Mouse (Mus musculus) heart, postnatal 25 days (tissue): ENCODE measurements around the gene Trmt2a. TPM values are rescaled to one million over a fixed set of nuclear protein-coding genes. Genes with fewer than 3 reads are reported as not detected.

ENCODE experiments used
- DNase-seq: peaks from one replicate; pipeline ENCODE4 v3.0.0; 2022; ENCODE audit warnings: low spot score
- intact Hi-C: fragments of 180-260 bp; cut with DNase I; formaldehyde crosslinking; loops from one replicate; pipeline ENCODE4 v1.15.1; 2025
- total RNA-seq, 2 experiments: library from RNA; stranded (reverse); gene quantifications; 2 replicates each; pipeline ENCODE4 v1.2.3; 2021

Gene Trmt2a
- total RNA-seq, result 10 to 100 TPM; 21.5 to 22.5 TPM

DNA sequence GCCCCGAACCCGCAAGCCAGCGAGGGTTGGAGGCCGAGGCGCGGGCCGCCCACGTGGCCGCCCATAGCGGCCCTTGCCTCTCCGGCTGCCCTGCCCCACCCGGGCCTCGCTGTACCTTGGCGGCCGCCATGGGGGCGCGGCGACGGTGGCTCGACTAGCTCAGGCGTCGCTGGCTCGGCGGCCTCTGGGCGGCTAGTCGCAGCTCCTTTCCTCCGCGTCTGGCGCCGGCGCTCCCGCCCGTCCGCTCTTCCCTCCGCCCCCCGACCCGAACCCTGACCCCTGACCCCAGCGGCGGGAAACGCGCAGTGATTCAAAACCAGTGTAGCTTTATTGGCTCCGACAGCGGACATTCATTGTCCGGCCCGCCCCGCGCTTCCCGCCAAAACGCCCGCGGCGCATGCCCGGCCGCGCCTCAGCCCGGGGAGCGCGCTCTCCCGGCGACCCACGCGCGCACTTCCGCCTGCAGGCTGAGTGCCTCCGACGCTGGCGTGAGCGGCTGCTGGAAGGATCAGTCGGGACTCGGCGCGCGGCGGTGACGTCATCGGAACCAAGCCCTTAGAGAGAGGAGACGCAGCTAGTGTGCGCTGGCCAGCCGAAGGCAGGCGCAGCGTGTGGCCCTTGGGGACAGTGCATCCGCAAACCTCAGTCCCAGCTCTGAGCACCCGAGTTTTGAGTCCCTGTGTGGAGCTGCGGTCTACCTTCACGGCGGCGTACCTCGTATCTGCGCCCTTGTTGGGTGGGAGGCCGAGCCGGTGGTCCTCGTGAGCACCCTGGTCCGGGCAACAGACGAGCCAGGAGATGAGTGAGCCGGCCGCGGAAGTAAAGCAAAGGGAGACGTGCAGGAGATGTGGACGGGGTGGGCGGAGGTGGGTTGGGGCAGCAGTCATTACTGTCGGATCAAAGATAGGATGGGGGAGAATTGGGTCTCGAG lies at the start of gene Trmt2a, which contains the start of gene Ranbp1:
TSS of gene Trmt2a (plus strand) at position 247 of the 931 bp plus-strand sequence.
TSS of gene Ranbp1 (minus strand) at position 300 of the 931 bp plus-strand sequence.
- peak; percentile 97 for DNase-seq
- intact Hi-C loops, result no loop called here

DNA sequence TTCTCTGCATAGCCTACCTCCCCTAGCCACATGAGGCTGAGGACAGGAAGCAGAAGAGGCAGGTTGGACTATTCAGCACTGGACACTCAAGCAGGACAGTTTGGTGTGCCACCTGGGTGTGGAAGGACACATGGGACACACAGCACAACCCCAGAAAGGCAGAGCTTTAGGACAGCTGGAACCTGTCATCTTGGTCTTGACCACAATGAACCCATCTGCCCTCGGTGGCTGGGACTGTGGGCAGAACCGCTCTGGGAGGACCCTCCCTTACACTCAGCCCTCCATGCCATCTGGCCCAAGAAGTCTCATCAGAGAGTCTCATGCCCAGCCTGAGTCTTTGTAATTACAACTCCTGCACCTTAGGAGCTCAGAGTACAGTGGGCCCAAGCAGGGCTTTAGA lies 48.4 kb upstream of the Trmt2a start:
- intact Hi-C loops, result no loop called here

DNA sequence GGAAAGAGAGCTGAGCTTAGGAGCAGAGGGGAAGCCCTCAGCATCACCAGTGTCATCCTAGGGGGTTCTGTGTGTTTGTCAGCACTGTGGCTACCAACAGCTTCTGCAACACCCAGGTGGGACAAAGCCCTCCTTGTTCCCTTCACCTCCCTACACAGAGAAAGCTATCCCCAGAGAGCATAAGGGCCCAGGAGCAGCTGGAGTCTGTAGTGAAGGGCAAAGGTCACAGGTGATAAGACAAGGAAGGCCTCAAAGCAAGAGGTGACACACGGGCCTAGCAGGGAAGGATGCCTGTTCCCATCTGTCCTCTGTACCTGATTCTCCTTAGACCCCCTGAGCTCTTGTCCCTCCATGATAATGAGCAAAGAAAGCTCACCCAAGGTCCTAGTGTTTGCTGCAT lies 46.9 kb upstream of the Trmt2a start:
- intact Hi-C loops, result no loop called here
- DNase-seq, result no peak

More for the DNA sequence above, 48.4 kb upstream of the Trmt2a start:
- no peak for DNase-seq

DNA sequence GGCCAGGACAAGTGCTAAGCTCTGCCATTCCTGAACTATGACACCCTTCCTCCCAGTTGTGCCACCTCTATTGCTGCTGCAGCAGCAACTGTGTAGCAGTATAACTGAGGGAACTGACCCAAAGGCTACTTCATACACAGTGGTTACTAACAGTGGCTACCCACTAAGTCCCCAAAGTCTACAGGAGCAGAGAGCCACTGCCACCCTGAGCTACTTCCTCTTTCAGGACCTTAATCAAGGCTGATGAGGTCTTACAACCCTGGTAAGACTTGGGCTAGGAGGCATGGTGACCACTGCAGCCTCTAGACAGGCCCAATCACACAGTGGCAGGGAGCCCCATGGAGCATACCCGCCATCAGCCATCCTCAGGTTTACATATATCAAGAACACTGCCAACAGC lies 46.4 kb upstream of the Trmt2a start:
- no peak for DNase-seq
- intact Hi-C loops, result no loop called here

DNA sequence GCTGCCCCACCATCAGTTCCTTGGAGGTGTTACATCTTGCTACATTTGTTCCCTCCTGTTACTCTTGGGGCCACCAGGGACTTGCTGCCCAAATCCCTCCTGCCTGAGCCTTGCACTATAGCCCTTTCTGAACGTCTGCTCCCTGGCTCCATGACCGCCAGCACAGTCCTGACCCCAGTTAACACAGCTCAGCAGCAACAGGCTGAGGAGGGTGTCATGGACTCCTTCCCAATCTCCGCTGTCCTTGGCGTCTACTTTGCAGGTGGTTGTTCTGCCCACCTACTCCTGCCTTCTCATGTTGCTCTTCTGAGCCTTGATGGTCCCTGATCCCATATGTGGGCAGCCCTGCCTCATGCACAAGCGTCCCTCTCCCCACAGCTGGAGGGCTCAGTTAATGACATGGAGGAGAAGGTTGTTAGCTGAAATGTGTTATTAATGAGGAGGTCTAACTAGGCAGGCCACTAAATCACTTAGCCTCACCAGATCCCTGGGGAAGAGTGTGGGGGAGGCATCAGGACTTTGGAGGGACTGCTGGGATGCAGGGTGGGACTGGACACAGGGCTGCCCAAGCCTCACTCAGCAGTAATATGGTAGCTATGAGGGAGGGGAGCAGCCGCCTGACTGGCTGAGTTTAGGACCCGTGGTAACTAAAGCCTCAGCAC lies 44.9 kb upstream of the Trmt2a start:
- intact Hi-C loops, result no loop called here
- no peak for DNase-seq

DNA sequence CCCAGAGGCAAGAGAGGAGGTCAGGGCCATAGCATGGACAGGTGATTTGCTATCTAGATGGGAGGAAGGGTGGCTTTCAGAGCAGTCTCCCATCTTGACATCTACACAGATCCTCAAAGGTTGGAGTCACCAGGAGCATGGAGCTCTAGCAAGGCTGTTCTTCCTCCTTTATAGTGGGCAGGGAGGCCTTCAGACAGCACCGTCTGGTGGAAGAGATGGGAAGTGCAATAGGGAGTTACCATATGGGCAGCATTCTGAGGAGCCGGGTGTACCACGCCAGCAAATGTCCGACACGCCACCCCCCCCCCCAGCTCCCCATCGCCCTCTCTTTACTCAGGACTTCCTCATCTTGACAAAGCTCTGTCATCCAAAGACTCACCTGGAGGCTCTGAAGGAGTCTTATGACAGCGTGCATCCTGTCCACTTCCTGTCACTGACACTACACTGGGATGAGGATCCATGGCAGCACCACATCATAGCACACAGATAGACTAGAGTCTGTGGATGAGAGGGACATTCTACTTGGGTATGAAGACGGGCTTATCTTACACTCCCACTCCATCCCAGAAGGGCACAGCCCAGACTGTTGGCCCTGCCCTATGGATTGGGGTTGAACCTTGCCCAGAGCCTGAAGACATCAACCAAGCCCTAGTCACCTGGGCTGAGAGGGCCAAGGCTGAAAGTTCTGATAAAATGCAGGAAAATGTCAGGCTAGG lies 37.6 kb upstream of the Trmt2a start:
- no peak for DNase-seq
- intact Hi-C loops, result loop anchor here (1.0 to 5.0 kb wide), 4 partner anchors 38 to 158 kb away; partner anchors contain the start of gene Dgcr6

DNA sequence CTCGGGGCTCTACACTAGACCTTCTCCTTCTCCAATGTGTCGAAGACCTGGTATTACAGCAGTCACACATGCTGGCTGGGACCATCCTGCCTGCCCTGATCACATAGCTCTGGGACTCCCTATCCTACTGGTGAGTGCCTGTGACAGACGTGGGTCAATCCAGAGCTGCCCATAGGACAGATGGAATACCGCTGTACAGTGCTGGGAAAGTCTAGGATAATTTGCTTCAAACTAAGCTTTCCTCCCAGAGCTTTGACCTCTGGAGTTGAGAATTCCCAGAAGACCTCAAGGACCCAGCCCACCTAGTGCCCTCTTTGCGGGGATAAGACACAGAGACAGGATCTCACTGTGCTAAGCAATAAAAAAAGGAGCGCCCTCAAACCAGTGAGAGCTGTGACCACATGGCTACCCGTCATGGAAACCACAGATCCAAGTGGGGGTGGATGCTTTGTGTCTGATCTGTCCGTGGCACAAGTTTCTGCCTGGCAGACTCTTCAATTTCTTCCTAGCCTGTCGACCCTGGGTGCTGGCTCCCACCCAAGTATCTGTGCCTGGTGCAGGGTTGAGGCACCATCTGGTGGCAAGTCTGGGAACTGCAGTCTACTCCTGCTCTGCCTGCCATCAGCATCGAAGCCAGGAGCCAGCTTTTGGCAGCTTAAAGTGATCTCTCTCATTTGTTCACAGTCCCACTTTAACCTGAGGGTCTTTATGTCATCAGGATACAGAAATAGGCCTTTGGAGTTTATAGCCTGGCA lies 36.9 kb upstream of the Trmt2a start:
- intact Hi-C loops, result loop anchor here (1.0 to 5.0 kb wide), 4 partner anchors 39 to 159 kb away; partner anchors contain the start of gene Dgcr6
- peak; percentile 53 for DNase-seq

DNA sequence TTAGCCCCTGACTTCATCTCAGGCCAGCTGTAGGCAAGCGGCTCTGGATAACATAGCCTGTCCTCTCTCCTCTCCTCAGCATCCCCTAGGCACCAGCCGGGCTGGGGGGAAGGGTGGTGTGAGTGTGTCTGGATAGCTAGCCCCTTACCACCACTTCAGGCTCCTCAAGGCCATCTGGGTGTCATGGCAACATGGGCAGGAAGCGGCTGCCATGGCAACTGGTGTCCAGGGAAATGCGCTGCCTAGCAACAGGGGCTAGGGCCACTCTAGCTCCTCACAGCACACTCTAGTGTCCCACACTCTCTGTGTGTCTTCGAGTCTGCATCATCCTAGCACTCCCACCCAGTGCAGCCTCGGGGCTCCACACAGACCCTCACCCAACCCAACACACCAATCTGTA lies 34.8 kb upstream of the Trmt2a start:
- no peak for DNase-seq
- intact Hi-C loops, result loop anchor here (5.0 kb wide), 1 partner anchor 91 kb away; no protein-coding TSS in a partner anchor

DNA sequence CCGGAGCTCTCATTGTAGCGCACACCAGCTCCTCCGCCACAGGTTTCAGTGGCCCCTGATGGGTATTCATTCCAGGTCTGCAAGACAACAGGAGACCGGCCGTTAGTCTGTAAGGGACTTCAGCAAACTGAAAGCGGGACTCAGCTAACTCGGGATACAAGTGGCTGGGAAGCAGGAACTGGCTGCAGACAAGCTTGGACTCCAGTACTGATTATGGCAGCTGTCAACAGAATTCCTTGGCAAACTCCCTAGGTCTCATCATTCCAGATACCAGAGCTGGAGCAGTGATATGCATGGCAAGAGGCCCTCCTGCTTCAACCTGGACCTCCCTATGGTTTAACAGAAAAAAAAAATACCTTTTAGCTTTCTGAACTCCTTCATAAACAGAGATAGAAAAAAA lies 33.6 kb upstream of the Trmt2a start:
- DNase-seq, result no peak
- intact Hi-C loops, result loop anchor here (5.0 kb wide), 1 partner anchor 93 kb away; no protein-coding TSS in a partner anchor

DNA sequence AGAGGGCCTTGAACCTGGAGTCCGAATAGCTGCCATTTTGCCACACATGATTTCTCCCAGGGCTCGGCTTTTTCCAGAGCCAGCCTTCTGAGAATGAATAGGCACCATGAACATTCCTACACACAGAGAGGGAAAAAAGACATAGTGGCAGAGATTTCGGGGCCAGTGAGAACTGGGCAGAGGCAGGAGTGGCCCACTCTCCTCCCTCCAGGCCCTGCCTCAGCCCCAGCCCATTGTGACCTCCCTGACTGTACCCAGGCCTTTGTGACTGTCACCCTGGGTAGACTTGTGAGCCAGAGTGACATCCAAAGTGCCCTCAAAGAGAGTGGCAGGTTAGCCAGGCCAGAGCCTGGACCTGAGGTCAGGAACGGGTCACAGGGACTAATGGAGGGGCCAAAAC lies 30.9 kb upstream of the Trmt2a start, which contains the start of gene Ccdc188:
TSS of gene Ccdc188 (plus strand) at position 301 of the 400 bp plus-strand sequence.
- intact Hi-C loops, result no loop called here
- no peak for DNase-seq

DNA sequence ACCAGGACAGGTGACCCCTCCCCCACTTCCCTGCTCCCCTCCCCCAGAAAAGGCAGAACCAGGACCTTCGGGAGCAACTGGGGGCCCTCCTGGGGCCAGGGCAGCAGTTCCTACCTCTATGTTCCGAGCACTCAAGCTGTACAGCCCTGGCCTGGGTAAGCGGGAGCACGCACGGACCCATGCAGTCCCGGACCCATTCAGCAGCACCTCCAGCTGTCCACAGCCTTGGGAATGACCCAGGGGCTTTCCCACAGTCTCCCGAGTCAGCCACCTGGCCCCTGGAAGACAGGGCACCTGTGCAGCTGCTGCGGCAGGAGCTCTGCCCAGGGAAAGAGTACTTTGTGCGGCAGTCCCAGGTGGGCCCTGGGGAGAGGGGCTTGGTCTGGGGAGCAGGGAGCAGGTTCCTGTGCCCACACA lies 29.9 kb upstream of the Trmt2a start:
- intact Hi-C loops, result no loop called here
- no peak for DNase-seq

DNA sequence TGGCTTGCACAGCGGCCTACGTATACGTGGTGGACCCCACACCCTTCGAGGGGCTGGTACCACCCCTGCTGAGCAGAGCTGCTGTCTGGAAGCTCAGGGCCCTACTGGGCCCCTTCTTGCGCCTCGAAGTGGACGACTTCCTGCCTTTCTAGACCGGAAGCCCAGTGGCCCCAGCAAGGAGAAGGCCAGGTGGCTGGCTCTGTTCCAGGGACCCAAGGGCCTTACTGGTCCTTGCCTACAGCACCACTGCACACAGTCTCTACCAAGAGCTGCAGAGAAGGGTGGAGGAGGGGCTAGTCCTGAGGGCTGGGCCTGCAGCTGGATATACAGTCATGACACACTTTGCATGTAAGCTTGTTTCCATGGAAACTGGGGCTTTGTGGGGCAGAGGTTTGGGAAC lies 28.5 kb upstream of the Trmt2a start:
- intact Hi-C loops, result no loop called here
- no peak for DNase-seq

DNA sequence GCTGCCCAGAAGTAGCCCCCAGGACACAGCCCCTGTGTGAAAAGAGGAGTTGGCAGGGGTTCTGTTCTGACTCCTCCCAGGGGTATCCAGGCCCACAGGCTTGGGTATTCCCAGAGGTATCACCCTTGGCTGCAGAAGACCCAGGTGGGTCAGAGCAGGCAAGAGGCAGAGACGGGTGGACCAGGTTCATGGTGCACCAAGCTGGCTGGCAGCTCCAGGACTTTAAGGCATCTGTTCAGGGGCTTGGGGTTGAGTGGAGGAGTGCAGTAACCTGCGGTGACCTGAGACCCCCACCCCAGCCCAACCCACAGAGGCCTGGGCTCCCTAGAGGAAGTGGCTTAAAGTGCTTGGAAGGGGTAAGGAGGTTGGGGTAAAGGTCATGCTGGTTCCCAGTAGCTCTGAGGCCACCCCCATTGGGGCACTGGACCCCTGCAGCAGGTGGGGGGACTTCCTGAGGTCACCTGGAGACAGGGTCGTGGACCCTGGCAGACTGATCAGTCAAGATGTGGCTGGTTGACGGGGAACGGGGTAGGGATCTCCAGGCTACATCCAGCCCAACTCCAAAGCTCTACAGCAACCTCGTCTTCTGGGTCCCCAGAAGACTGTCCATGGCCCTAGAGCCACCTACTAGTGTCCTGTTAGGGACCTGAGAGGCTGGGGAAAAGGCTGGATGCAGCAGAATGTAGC lies 27.5 kb upstream of the Trmt2a start:
- DNase-seq, result no peak
- intact Hi-C loops, result no loop called here

DNA sequence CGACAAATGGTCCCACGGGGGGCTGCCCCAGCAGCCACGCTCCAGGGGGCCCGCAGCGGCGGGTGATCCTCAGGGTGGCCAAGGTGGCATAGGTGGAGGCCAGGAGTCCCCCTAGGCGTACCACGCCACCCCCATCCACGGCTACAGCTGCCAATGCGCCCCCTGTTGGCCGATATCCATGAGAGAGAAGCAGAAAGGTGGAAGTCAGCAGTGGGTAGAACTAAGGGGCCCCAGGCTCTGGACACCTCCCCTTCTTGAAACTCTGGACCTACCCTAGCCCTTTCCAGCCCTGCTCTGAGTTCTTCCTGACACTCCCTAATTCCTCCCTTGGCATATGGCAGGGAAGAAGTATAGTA lies 27.0 kb upstream of the Trmt2a start:
- no peak for DNase-seq
- intact Hi-C loops, result no loop called here

DNA sequence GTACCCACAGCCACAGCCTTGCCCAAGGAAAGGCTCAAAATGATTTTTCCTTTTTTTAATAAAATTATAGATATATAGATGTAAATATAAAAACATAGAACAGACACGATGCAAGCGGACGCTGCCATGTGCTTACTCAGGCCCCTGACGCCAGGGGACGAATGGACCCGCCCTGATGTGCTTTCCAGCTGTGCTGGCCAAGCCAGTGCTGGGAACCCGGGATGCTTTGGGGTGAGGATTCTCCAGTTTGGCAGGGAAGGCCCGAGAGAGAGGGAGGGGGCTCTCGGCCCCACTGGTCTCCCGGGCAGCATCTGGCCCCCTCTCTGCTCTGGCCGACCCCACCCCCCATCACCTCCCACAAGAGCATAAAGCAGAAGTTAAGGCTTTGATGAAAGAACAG lies 26.3 kb upstream of the Trmt2a start:
- intact Hi-C loops, result no loop called here
- no peak for DNase-seq

DNA sequence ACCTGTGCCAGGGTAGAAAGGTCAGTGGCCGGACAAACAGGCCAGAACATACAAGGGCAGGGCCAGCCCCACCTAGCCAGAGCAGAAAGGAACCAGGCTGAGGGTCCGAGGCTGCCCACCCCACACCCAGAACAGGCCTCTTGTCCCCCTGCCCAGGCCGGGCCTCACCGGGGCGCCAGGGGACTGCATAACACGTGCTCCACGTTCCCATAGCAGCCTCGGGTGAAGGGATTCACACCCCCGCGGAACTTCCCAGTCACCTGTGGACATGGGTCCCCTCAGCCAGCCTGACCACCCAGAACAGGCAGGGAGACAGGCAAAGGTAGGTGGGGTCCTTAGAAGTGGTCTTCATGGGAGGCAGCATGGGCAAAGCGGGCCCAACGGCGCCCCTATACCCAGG lies 21.3 kb upstream of the Trmt2a start:
- intact Hi-C loops, result no loop called here
- no peak for DNase-seq

DNA sequence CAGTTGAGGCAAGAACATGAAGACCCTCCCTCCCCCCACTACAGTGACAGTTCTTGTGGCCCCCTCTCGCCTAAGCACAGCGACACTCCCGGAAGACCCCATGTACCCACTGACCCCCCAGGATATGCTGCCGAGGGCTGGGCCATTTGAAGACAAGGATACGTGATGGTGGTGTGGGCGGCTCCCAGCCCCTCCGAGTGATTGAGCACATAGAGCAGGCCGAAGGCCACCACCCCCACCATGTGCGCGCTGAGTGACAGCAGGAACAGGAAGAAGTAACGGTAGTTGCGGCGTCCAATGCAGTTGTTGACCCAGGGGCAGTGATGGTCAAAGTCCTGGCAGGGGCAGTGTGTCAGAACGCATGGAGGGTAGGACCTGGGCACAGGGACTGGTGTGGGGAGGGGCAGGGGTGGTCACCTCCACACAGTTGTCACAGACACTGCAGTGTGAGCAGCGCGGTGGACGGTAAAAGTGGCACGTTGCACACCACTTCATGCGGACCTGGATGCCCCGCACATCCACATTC lies 20.5 kb upstream of the Trmt2a start:
- no peak for DNase-seq
- intact Hi-C loops, result no loop called here

DNA sequence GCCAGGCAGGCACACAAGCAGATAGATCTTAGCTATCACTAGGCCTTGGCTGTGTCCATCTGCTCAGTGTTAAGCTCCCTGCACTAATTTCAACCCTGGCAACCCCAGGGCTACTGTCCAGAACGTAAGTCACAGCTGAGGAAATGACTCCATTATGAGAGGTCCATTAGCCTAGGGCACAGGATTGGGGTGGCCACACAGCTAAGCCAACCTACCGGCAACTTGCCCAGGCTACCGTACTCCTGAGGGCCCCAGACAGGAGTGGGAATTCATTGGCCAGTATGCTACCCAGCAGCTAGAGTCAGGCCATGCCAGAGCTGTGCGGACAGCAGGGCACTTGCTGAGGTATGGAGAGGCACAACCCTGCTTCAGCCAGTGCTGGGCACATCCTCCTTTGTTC lies 19.6 kb upstream of the Trmt2a start:
- no peak for DNase-seq
- intact Hi-C loops, result no loop called here

DNA sequence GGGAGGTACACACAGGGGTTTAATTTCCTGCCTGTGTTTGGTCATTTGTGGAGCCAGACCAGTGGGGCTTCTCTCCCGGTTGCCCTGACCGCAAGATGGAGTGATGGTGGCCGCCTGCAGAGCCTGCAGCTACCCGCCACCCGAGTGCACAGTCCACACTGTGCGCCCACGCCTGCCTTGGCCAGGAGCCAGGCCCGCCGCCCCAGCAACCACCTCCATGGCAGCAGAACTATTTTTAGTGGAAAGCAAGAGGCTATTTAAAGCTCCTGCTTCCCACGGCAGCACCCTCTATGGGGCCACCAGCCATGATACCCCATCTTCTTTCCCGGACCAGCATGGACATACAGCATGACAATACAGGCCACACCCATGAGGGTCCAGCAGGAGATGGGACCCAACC lies 18.9 kb upstream of the Trmt2a start:
- intact Hi-C loops, result loop anchor here (10.0 kb wide), 1 partner anchor 305 kb away; the partner anchor contains the start of gene Slc25a1
- DNase-seq, result no peak
